In the genomic region with DNA sequence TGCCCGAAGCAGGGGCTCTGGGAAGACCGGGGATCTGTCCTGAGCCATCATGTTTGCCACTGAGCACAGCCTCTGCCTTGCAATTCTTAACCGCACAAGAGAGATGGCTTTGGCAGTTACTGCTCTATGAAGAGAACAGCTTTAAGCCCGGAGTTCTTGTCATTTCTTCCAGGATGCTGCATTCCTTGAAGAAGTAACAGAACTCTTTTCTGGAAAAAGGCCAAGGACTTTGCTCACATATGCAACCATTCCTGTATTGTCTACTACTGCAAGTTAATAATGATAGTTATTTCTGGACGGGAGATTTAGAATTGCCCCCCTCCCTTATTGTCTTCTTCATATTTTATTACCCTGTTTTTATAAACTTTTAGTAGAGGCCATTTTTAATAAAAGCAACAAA, we compare ENCODE assay signal across 19 mouse cellular contexts. TPM values are rescaled to one million over a fixed set of nuclear protein-coding genes. Genes with fewer than 3 reads are reported as not detected.
DNase-seq lines count a peak whose midpoint lies in the region; ATAC-seq and TF ChIP-seq lines count a peak whose summit lies in the region.
"Had no signal": no experiment of that assay in that cellular context is flagged by ENCODE, and none has a peak within 500 bp of the region (broad histone marks: within the 10 kb centered on the region; RNA-seq: fewer than 3 reads in every experiment).

No protein-coding gene starts in this region.

- ATAC-seq in embryonic facial prominence, embryonic 14.5 days (ENCODE audit: low read depth) = no peak
- ATAC-seq in limb, embryonic 14.5 days (ENCODE audit: low FRiP score, low read depth) = no peak
- ATAC-seq in lung, embryonic 15.5 days (ENCODE audit: borderline replicate concordance, extremely low read depth, low FRiP score, low TSS enrichment) = 0 out of 2 replicates have a peak, but pooled peaks have one; percentile 40
- no peak for ATAC-seq in monocyte, adult 5-6 weeks (replicated peaks; ENCODE audit: insufficient number of reproducible peaks, low FRiP score, low TSS enrichment, poor library complexity, severe bottlenecking)
- ATAC-seq: activated CD4-positive, CD25-positive, alpha-beta regulatory T cell, adult 4 months; forebrain, embryonic 13.5 days; forebrain, embryonic 15.5 days; forebrain, postnatal 0 days; Patski had no signal

- TF ChIP-seq POLR2A in limb, embryonic 14.5 days (IDR thresholded peaks at IDR 0.05; ENCODE audit: borderline replicate concordance, extremely low read depth, insufficient read depth, insufficient read length) = no peak

- H3K4me3 ChIP-seq in embryonic facial prominence, embryonic 14.5 days (ENCODE audit: low read depth, low read length) = no peak overlapping the region
- no peak overlapping the region for H3K4me3 ChIP-seq in embryonic facial prominence, embryonic 10.5 days
- no peak overlapping the region for H3K4me3 ChIP-seq in limb, embryonic 14.5 days (replicated peaks; ENCODE audit: low read length)
- H3K4me3 ChIP-seq in limb, embryonic 10.5 days = no peak overlapping the region
- no peak overlapping the region for H3K4me3 ChIP-seq in lung, embryonic 15.5 days
- H3K4me3 ChIP-seq: embryonic facial prominence, embryonic 13.5 days; forebrain, embryonic 13.5 days; forebrain, embryonic 15.5 days had no signal

- DNase-seq in embryonic facial prominence, embryonic 14.5 days (ENCODE audit: low spot score) = peak; percentile 83
- no peak for DNase-seq in embryonic facial prominence, embryonic 10.5 days (ENCODE audit: low spot score)
- peak; percentile 81 for DNase-seq in limb, embryonic 14.5 days (ENCODE audit: low spot score)
- DNase-seq in limb, embryonic 10.5 days (ENCODE audit: low spot score) = no peak
- no peak for DNase-seq in lung, postnatal 10 days
- peak; percentile 4 for DNase-seq in 3T3-L1 (ENCODE audit: low read depth, low spot score)
- DNase-seq: adrenal gland, adult 8-10 months; adrenal gland, postnatal 14 days; adrenal gland, postnatal 36 days; forebrain, postnatal 0 days had no signal

- H3K4me1 ChIP-seq in embryonic facial prominence, embryonic 14.5 days (ENCODE audit: control insufficient read depth, insufficient read depth, low read length) = peaks cover 16% of the 10 kb centered on the region
- peaks cover 37% of the 10 kb centered on the region for H3K4me1 ChIP-seq in embryonic facial prominence, embryonic 10.5 days
- peaks cover 10% of the 10 kb centered on the region; the same call in 1 of the 2 replicates for H3K4me1 ChIP-seq in limb, embryonic 14.5 days (ENCODE audit: control insufficient read depth, insufficient read depth, low read length)
- peaks cover 28% of the 10 kb centered on the region for H3K4me1 ChIP-seq in limb, embryonic 10.5 days
- H3K4me1 ChIP-seq in lung, embryonic 15.5 days = peaks cover 24% of the 10 kb centered on the region

- H3K27ac ChIP-seq in embryonic facial prominence, embryonic 14.5 days (replicated peaks; ENCODE audit: low read depth, low read length) = no peak overlapping the region
- H3K27ac ChIP-seq in embryonic facial prominence, embryonic 10.5 days (replicated peaks) = no peak overlapping the region
- no peak overlapping the region for H3K27ac ChIP-seq in limb, embryonic 14.5 days (replicated peaks; ENCODE audit: low read depth, low read length)
- H3K27ac ChIP-seq in limb, embryonic 10.5 days = no peak overlapping the region
- H3K27ac ChIP-seq in lung, embryonic 15.5 days = no peak overlapping the region
- H3K27ac ChIP-seq: embryonic facial prominence, embryonic 13.5 days; forebrain, embryonic 13.5 days; forebrain, embryonic 15.5 days had no signal

- no peaks in the 10 kb centered on the region for H3K9me3 ChIP-seq in embryonic facial prominence, embryonic 14.5 days (ENCODE audit: control insufficient read depth, low read length)
- H3K9me3 ChIP-seq in embryonic facial prominence, embryonic 10.5 days = no peaks in the 10 kb centered on the region
- no peaks in the 10 kb centered on the region for H3K9me3 ChIP-seq in limb, embryonic 14.5 days (ENCODE audit: control insufficient read depth, low read length)
- no peaks in the 10 kb centered on the region for H3K9me3 ChIP-seq in limb, embryonic 10.5 days (replicated peaks)
- H3K9me3 ChIP-seq in lung, embryonic 15.5 days = no peaks in the 10 kb centered on the region
- H3K9me3 ChIP-seq: embryonic facial prominence, embryonic 13.5 days; forebrain, embryonic 13.5 days; forebrain, embryonic 15.5 days had no signal

- H3K27me3 ChIP-seq in embryonic facial prominence, embryonic 14.5 days (replicated peaks; ENCODE audit: control insufficient read depth, insufficient read depth, low read length) = no peaks in the 10 kb centered on the region
- no peaks in the 10 kb centered on the region for H3K27me3 ChIP-seq in embryonic facial prominence, embryonic 10.5 days (replicated peaks; ENCODE audit: low read depth, poor library complexity, severe bottlenecking)
- no peaks in the 10 kb centered on the region for H3K27me3 ChIP-seq in limb, embryonic 14.5 days (ENCODE audit: control insufficient read depth, insufficient read depth, low read length)
- H3K27me3 ChIP-seq in limb, embryonic 10.5 days (ENCODE audit: low read depth, poor library complexity, severe bottlenecking) = no peaks in the 10 kb centered on the region
- no peaks in the 10 kb centered on the region for H3K27me3 ChIP-seq in lung, embryonic 15.5 days
- H3K27me3 ChIP-seq: embryonic facial prominence, embryonic 13.5 days; forebrain, embryonic 15.5 days; Patski had no signal

- H3K4me2 ChIP-seq in embryonic facial prominence, embryonic 14.5 days (ENCODE audit: low read depth, low read length) = no peak overlapping the region
- H3K4me2 ChIP-seq in limb, embryonic 14.5 days (replicated peaks; ENCODE audit: low read depth, low read length, severe bottlenecking) = no peak overlapping the region
- no peak overlapping the region for H3K4me2 ChIP-seq in lung, embryonic 15.5 days
- H3K4me2 ChIP-seq: embryonic facial prominence, embryonic 13.5 days; forebrain, embryonic 13.5 days; forebrain, embryonic 15.5 days had no signal

- no peaks in the 10 kb centered on the region for H3K36me3 ChIP-seq in embryonic facial prominence, embryonic 14.5 days (ENCODE audit: control insufficient read depth, insufficient read depth, low read length)
- H3K36me3 ChIP-seq in embryonic facial prominence, embryonic 10.5 days (replicated peaks) = no peaks in the 10 kb centered on the region
- no peaks in the 10 kb centered on the region for H3K36me3 ChIP-seq in limb, embryonic 14.5 days (ENCODE audit: control insufficient read depth, insufficient read depth, low read length)
- no peaks in the 10 kb centered on the region for H3K36me3 ChIP-seq in limb, embryonic 10.5 days
- no peaks in the 10 kb centered on the region for H3K36me3 ChIP-seq in lung, embryonic 15.5 days
- H3K36me3 ChIP-seq: embryonic facial prominence, embryonic 13.5 days; forebrain, embryonic 15.5 days had no signal

- H3K9ac ChIP-seq in embryonic facial prominence, embryonic 14.5 days (ENCODE audit: low read depth, low read length) = no peak overlapping the region
- no peak overlapping the region for H3K9ac ChIP-seq in limb, embryonic 14.5 days (ENCODE audit: low read depth, low read length, severe bottlenecking)
- H3K9ac ChIP-seq in lung, embryonic 15.5 days = no peak overlapping the region
- H3K9ac ChIP-seq: embryonic facial prominence, embryonic 13.5 days; forebrain, embryonic 13.5 days; forebrain, embryonic 15.5 days; forebrain, postnatal 0 days had no signal

- 57% methylated on average over 5 of the region's 5 CpGs for WGBS in embryonic facial prominence, embryonic 14.5 days
- 94% methylated on average over 5 of the region's 5 CpGs for WGBS in embryonic facial prominence, embryonic 10.5 days
- 56% methylated on average over 5 of the region's 5 CpGs for WGBS in limb, embryonic 14.5 days
- 90% methylated on average over 5 of the region's 5 CpGs for WGBS in limb, embryonic 10.5 days
- WGBS in lung, embryonic 15.5 days = 52% methylated on average over 5 of the region's 5 CpGs

RNA-seq across cellular contexts. Expression of gene Edar, which starts 30.8 kb away (rescaled TPM):
- 1.4 and 2.6 TPM in 2 replicates for polyA plus RNA-seq in embryonic facial prominence, embryonic 14.5 days (2014; fragmentation: Nextera tagmentation; extraction: Ambion mirVana)
- polyA plus RNA-seq in embryonic facial prominence, embryonic 10.5 days (2016; fragmentation: Nextera tagmentation; extraction: Ambion mirVana) = 0.38 and 0.57 TPM in 2 replicates
- 2.2 and 2.3 TPM in 2 replicates for polyA plus RNA-seq in limb, embryonic 14.5 days (2012; rRNA removed)
- polyA plus RNA-seq in limb, embryonic 14.5 days (2014; fragmentation: Nextera tagmentation; extraction: Ambion mirVana) = 2.3 and 2.8 TPM in 2 replicates
- polyA plus RNA-seq in limb, embryonic 10.5 days (2016; fragmentation: Nextera tagmentation; extraction: Ambion mirVana) = 1.8 and 2.3 TPM in 2 replicates
- 0.35 and 0.40 TPM in 2 replicates for polyA plus RNA-seq in lung, embryonic 15.5 days (2015; fragmentation: Nextera tagmentation; extraction: Ambion mirVana)
- not detected in 3 replicates for total RNA-seq in monocyte, adult 5-6 weeks (2017)
- total RNA-seq: MEL had no signal
- polyA plus RNA-seq: C2C12 had no signal

Comparison
In these comparisons a context has a peak if more than half of its experiments do, and no peak if none do; other contexts are left out.
1. DNase-seq: peak in embryonic facial prominence, embryonic 14.5 days (single experiment), limb, embryonic 14.5 days (single experiment) and 3T3-L1 (single experiment); none in embryonic facial prominence, embryonic 10.5 days (single experiment), limb, embryonic 10.5 days (single experiment) and lung, postnatal 10 days (single experiment).